Mouse (Mus musculus): ENCODE data around the gene Tecta. TPM values are rescaled to one million over a fixed set of nuclear protein-coding genes. Genes with fewer than 3 reads are reported as not detected.

Tecta gene
- polyA plus RNA-seq, 1 experiment = 0.03 TPM

DNA sequence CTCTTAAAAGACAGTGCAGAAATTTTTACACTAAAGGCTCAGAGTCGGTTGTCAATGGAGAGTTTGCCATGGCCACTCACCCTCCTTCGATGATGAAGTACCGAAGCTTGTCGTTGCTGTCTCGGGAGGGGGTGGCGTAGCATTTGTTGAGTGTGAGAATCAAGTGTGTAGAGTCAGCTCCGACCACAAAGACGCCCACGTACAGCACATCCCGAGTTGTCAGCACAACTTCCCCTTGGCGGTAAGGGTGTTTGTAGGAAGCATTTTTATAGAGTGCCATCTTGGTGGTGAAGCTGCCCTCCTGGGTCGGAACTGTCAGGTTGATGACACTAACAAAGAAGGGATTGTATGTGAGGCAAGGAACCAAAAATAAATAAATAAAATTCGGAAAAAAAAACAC lies 62.7 kb downstream of the Tecta start:
- H3K27me3 ChIP-seq (ENCODE audit: control insufficient read depth, insufficient read depth, low read length) = no peaks in the 10 kb centered on the region
- H3K4me1 ChIP-seq (ENCODE audit: control insufficient read depth, insufficient read depth, insufficient read length, low read length) = no peaks in the 10 kb centered on the region
- no peak overlapping the region for H3K4me3 ChIP-seq (ENCODE audit: low read depth, low read length)
- no peaks in the 10 kb centered on the region for H3K36me3 ChIP-seq (ENCODE audit: control insufficient read depth, insufficient read depth, low read length)
- TF ChIP-seq POLR2A (IDR thresholded peaks at IDR 0.05; ENCODE audit: low read depth, low read length) (no peak), CTCF (IDR thresholded peaks at IDR 0.05; ENCODE audit: extremely low read depth, insufficient read length, insufficient replicate concordance, low read depth, low read length) (no peak)
- no peak overlapping the region for H3K27ac ChIP-seq (ENCODE audit: insufficient read depth, low read depth, low read length)
- WGBS = 81% methylated on average over 13 of the region's 13 CpGs

- H3K27me3 ChIP-seq (ENCODE audit: control insufficient read depth, insufficient read depth, low read length) = no peaks in the 10 kb centered on the region
- H3K27ac ChIP-seq (ENCODE audit: insufficient read depth, low read depth, low read length) = no peak overlapping the region
- no peaks in the 10 kb centered on the region for H3K4me1 ChIP-seq (ENCODE audit: control insufficient read depth, insufficient read depth, insufficient read length, low read length)
- H3K4me3 ChIP-seq (ENCODE audit: low read depth, low read length) = no peak overlapping the region
- H3K36me3 ChIP-seq (ENCODE audit: control insufficient read depth, insufficient read depth, low read length) = no peaks in the 10 kb centered on the region
- no peak for TF ChIP-seq POLR2A (IDR thresholded peaks at IDR 0.05; ENCODE audit: low read depth, low read length)
- WGBS = 85% methylated on average over 1 of the region's 1 CpGs
Measured at GRCm38 (mm10) chr9:42336575-42336974, 63.2 kb downstream of the Tecta start.

DNA sequence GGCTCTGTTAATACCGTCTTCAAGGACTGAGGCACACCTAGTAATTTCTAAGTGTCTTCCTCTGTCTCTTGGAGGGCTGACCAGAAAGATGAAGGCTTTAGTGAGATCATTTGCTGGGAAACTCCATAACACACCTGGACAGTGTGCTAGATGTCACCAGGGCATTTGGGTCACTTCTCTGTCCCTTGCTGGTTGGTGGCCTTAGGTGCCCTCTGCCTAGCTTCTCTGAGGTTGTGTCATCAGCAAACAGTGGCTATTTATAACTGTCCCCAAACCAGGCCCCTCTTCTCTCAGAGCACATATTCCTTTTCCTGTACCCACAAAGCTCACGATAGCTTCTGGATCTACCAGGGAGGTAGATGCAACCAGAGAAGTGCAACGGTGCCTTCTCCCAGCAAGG lies 64.8 kb downstream of the Tecta start:
- WGBS = 80% methylated on average over 3 of the region's 3 CpGs
- Histone ChIP-seq H3K36me3 (ENCODE audit: control insufficient read depth, insufficient read depth, low read length) (no peaks in the 10 kb centered on the region), H3K4me3 (ENCODE audit: low read depth, low read length) (no peak overlapping the region), H3K4me1 (ENCODE audit: control insufficient read depth, insufficient read depth, insufficient read length, low read length) (no peaks in the 10 kb centered on the region), H3K27ac (ENCODE audit: insufficient read depth, low read depth, low read length) (no peak overlapping the region), H3K27me3 (ENCODE audit: control insufficient read depth, insufficient read depth, low read length) (no peaks in the 10 kb centered on the region)
- TF ChIP-seq CTCF (IDR thresholded peaks at IDR 0.05; ENCODE audit: extremely low read depth, insufficient read length, insufficient replicate concordance, low read depth, low read length) (no peak), POLR2A (IDR thresholded peaks at IDR 0.05; ENCODE audit: low read depth, low read length) (no peak)

DNA sequence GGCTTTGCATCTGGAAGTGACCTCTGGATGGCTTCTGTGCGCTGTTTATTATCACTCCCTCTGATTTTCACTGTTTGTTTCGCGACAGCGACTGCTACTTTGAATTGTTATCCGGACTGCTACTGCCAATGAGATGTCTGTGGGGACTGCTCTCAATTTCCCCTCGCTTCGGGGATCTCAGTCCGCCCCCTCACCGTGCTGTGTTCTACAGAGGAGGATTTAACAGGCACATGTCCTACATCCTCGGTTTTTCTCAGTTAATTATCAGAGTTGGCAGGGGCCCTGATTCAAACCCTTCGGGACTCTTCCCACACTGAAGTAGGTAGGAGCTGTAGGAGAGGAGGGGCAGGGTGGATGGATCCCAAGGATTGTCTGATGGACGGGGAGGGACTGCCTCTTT lies 67.0 kb downstream of the Tecta start:
- H3K4me1 ChIP-seq (ENCODE audit: control insufficient read depth, insufficient read depth, insufficient read length, low read length) = no peaks in the 10 kb centered on the region
- WGBS = 68% methylated on average over 12 of the region's 12 CpGs
- no peak overlapping the region for H3K4me3 ChIP-seq (ENCODE audit: low read depth, low read length)
- no peaks in the 10 kb centered on the region for H3K36me3 ChIP-seq (ENCODE audit: control insufficient read depth, insufficient read depth, low read length)
- TF ChIP-seq POLR2A (IDR thresholded peaks at IDR 0.05; ENCODE audit: low read depth, low read length) = no peak
- no peak for TF ChIP-seq CTCF (IDR thresholded peaks at IDR 0.05; ENCODE audit: extremely low read depth, insufficient read length, insufficient replicate concordance, low read depth, low read length)
- H3K27me3 ChIP-seq (ENCODE audit: control insufficient read depth, insufficient read depth, low read length) = no peaks in the 10 kb centered on the region
- no peak overlapping the region for H3K27ac ChIP-seq (ENCODE audit: insufficient read depth, low read depth, low read length)

DNA sequence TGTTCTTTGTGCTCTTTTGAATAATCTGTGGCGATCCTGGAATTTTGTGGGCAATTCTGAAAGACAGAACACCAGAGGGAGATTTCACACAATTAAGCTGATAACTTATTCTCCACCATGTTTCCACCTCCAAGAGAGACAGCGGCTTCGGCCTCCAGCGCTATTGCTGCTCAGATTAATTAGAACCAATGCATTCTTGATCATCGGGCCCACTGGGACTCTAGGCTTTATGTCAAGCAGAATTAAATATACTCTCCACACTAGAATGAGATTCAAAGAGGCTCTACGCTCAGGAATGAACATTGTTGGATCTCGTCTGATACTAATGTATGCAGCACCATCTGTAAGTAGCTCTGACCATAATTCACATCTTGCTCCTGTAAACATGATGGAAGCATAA lies 68.4 kb downstream of the Tecta start:
- no peak overlapping the region for H3K4me3 ChIP-seq (ENCODE audit: low read depth, low read length)
- H3K36me3 ChIP-seq (ENCODE audit: control insufficient read depth, insufficient read depth, low read length) = no peaks in the 10 kb centered on the region
- H3K4me1 ChIP-seq (ENCODE audit: control insufficient read depth, insufficient read depth, insufficient read length, low read length) = no peaks in the 10 kb centered on the region
- no peak overlapping the region for H3K27ac ChIP-seq (ENCODE audit: insufficient read depth, low read depth, low read length)
- H3K27me3 ChIP-seq (ENCODE audit: control insufficient read depth, insufficient read depth, low read length) = no peaks in the 10 kb centered on the region
- WGBS = 94% methylated on average over 7 of the region's 7 CpGs
- no peak for TF ChIP-seq POLR2A (IDR thresholded peaks at IDR 0.05; ENCODE audit: low read depth, low read length)
- TF ChIP-seq CTCF (IDR thresholded peaks at IDR 0.05; ENCODE audit: extremely low read depth, insufficient read length, insufficient replicate concordance, low read depth, low read length) = no peak

DNA sequence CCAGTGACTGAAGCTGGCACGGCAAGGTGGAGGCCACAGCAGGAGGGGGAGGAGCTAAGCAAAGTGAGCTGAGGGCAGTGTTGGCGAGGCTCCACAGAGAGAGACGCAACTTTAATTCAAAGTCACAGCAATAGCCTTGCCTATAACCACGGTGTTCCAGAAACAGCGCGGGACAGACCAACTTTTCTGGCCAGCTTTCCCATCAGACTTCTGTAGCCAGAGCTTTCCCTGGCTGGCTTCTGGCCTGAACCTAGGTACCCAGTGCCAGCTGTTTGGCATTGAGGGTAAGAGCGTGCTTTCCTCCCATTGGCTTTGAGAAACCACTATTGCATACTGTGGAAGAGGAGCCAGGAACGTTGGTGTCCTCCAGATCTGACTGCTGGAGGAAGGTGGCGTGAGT lies 70.0 kb downstream of the Tecta start:
- H3K27me3 ChIP-seq (ENCODE audit: control insufficient read depth, insufficient read depth, low read length) = no peaks in the 10 kb centered on the region
- 66% methylated on average over 9 of the region's 9 CpGs for WGBS
- H3K27ac ChIP-seq (ENCODE audit: insufficient read depth, low read depth, low read length) = no peak overlapping the region
- no peaks in the 10 kb centered on the region for H3K36me3 ChIP-seq (ENCODE audit: control insufficient read depth, insufficient read depth, low read length)
- H3K4me3 ChIP-seq (ENCODE audit: low read depth, low read length) = no peak overlapping the region
- H3K4me1 ChIP-seq (ENCODE audit: control insufficient read depth, insufficient read depth, insufficient read length, low read length) = no peaks in the 10 kb centered on the region
- TF ChIP-seq CTCF (IDR thresholded peaks at IDR 0.05; ENCODE audit: extremely low read depth, insufficient read length, insufficient replicate concordance, low read depth, low read length) (no peak), POLR2A (IDR thresholded peaks at IDR 0.05; ENCODE audit: low read depth, low read length) (no peak)

- H3K4me3 ChIP-seq (ENCODE audit: low read depth, low read length) = no peak overlapping the region
- no peaks in the 10 kb centered on the region for H3K27me3 ChIP-seq (ENCODE audit: control insufficient read depth, insufficient read depth, low read length)
- no peaks in the 10 kb centered on the region for H3K36me3 ChIP-seq (ENCODE audit: control insufficient read depth, insufficient read depth, low read length)
- TF ChIP-seq POLR2A (IDR thresholded peaks at IDR 0.05; ENCODE audit: low read depth, low read length) (no peak), CTCF (IDR thresholded peaks at IDR 0.05; ENCODE audit: extremely low read depth, insufficient read length, insufficient replicate concordance, low read depth, low read length) (peak; percentile 54; the same call in 1 of the 2 replicates)
- no peaks in the 10 kb centered on the region for H3K4me1 ChIP-seq (ENCODE audit: control insufficient read depth, insufficient read depth, insufficient read length, low read length)
- H3K27ac ChIP-seq (ENCODE audit: insufficient read depth, low read depth, low read length) = no peak overlapping the region
- WGBS = 27% methylated on average over 11 of the region's 11 CpGs
Measured at GRCm38 (mm10) chr9:42326688-42327440, 72.9 kb downstream of the Tecta start.
